Mouse (Mus musculus): ENCODE results near the gene Dnah10.
"Not testable (repeated sequence)": the region's sequence is repeated elsewhere in the genome, so short reads cannot be mapped to it uniquely, and the experiment has no call there.

Gene Dnah10

GRCm38 (mm10) chr5:124724997-124725396 is at the start of gene Dnah10:
Gene Dnah10, plus strand, starts transcription at chr5:124725085.
- no peak for DNase-seq (ENCODE audit: low spot score)

DNA sequence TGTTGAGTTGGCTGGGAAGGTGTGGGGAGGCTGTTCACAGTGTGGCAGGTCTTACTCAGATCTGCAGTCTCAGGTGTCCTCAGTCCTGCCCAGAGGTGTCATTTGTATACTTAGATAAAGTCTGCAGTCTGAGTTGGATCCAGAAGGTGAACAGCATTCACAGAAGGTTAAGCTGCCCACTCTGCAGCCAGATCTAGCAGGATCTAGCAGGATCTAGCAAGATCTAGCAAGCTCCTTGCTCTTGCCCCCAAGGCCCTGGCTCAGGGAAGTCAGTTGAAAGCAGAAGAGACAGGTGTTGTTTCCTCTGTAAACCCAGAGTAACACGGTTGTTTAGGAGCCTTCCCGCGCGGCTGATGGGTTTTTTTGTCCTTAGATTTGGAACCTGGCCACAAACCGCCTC is 11.1 kb upstream of the Dnah10 start:
- no peak for DNase-seq (ENCODE audit: low spot score)

DNA sequence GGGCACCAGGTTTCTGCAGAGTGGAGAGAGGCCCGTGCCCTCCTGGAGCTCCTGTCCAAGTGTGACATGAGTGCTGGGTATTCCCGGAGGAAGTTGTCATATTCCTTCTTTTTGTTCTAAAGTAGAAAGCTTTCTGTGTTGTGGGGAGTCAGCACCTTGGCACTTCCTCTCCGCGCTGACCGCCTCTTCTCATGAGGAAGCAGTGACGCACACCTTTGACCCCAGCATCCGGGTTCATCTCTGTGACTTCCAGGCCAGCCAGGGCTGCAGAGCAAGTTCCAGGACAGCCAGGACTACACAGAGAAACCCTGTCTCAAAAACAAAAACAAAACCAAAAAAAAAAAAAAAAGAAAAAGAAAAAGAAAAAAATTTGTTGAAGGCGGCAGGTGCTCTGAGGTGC is 9.8 kb upstream of the Dnah10 start:
- DNase-seq (ENCODE audit: low spot score) = no peak

- DNase-seq (ENCODE audit: low spot score) = no peak
Observed at GRCm38 (mm10) chr5:124717969-124718368, 6.9 kb upstream of the Dnah10 start.

DNA sequence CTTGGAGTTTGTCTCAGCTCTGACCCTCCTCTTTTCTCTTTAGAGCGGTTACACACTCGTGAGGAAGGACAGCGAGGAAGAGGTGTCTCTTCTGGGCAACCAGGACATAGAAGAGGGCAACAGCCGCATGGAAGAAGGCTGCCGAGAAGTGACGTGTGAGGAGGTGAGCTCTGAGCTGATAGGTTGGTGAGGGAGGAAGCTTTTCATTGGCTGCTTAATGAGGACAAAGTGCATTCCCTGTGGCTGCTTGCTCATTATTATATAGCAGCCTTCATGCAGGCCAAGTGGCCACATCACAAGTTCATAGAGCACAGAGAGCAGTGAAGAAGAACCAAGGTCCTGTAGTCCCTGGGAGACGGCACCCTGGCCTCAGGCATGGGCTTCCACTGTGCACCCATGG is 6.5 kb upstream of the Dnah10 start:
- DNase-seq (ENCODE audit: low spot score) = no peak

GRCm38 (mm10) chr5:124723125-124723524 is 1.8 kb upstream of the Dnah10 start:
- no peak for DNase-seq (ENCODE audit: low spot score)

DNA sequence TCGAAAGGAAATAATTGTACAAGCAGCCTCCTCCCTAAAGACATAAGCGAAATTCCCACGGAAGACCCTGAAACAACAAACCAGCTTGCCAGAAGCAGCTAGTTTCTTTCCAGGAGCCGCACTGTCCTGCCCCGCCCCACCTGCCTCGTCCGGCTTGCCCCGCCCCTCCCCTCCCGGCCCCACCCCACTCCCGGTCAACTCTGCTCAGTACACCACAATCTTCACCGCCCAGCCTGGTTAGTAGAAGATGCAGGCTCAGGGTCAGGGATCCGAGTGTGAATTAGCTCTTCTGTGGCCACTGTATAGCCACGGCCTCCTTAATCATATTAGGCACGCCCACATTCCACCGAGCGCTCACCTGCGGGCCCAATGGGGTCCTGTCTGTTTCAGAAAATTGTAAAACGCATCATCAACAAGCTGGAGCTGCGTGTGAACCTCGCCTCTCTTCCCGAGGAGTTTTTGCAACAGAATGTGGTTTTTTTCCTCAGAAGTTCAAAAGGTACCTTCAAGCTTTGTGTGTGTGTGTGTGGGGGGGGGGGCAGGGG is 4.8 kb downstream of the Dnah10 start:
- DNase-seq (ENCODE audit: low spot score) = no peak

- DNase-seq (ENCODE audit: low spot score) = no peak
Observed at GRCm38 (mm10) chr5:124733961-124734360, 9.1 kb downstream of the Dnah10 start.

DNA sequence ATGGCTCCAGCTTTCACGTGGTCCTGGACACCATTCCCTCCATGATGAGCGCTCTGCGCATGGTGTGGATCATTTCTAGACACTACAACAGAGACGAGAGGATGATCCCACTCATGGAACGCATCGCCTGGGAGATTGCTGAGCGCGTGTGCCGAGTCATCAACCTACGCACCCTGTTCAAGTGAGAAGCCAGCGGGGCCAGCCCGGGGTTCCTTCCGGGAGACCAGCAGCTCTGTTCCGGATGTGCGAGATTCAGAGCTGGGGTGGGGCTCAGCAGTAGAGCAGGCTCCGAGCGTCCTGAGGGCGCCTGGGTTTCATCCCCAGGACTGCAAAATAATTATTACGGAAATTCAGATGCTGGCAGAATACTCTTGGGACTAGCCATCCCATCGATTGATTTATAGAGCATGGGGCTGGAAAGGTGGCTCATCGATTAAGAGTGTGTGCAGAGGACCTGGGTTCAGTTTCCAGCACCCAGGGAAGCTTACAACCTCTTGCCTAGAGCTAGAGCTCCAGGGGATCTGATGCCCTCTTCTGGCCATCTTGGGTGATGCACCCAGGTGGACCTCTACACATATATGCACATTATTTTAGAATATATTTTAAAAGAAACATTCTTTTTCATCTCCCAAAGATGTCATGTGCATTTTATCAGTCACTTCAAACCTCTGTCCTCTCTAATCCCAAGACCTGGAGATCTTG is 17.2 kb downstream of the Dnah10 start:
- no peak for DNase-seq (ENCODE audit: low spot score)

DNA sequence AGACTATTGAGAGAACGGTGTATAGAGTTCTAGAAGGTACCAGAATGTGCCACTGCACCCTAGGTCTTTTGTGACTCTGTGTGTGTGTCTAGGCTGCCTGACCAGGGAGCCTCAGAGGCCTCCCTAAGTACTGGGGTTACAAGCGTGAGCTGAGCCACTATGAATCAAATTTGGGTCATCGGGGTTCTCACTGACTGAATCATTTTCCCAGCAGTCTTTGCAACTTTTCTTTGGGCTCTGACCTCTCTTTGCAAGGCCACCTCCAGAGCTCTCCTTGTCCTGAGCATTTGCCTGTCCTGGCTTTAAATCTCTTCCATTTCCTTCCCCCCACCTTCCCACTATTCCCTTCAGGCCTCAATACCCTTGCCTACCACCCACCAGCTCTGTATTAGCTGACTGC is 19.0 kb downstream of the Dnah10 start:
- DNase-seq (ENCODE audit: low spot score) = no peak

- DNase-seq (ENCODE audit: low spot score) = no peak
Observed at GRCm38 (mm10) chr5:124746220-124746619, 21.3 kb downstream of the Dnah10 start.

- DNase-seq (ENCODE audit: low spot score) = no peak
Observed at GRCm38 (mm10) chr5:124748296-124748695, 23.4 kb downstream of the Dnah10 start.

- DNase-seq (ENCODE audit: low spot score) = no peak
Observed at GRCm38 (mm10) chr5:124751656-124752055, 26.8 kb downstream of the Dnah10 start.

DNA sequence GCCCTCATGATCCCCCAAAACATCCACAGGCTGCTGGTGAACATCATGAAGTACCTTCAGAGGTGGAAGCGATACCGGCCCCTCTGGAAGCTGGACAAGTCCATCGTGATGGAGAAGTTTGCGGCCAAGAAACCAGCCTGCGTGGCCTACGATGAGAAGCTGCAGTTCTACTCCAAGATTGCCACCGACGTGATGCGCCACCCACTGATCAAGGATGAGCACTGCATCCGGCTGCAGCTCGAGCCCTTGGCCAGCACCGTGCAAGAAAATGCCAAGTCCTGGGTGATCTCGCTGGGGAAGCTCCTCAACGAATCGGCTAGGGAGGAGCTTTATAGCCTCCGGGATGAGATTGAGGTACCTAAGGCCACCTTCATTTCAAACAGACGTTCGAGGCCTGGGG is 36.1 kb downstream of the Dnah10 start:
- peak; percentile 20 for DNase-seq (ENCODE audit: low spot score)

GRCm38 (mm10) chr5:124761787-124762186 is 36.9 kb downstream of the Dnah10 start:
- DNase-seq (ENCODE audit: low spot score) = no peak

GRCm38 (mm10) chr5:124774552-124774951 is 49.7 kb downstream of the Dnah10 start:
- no peak for DNase-seq (ENCODE audit: low spot score)

GRCm38 (mm10) chr5:124776289-124776688 is 51.4 kb downstream of the Dnah10 start:
- DNase-seq (ENCODE audit: low spot score) = not testable (repeated sequence)

DNA sequence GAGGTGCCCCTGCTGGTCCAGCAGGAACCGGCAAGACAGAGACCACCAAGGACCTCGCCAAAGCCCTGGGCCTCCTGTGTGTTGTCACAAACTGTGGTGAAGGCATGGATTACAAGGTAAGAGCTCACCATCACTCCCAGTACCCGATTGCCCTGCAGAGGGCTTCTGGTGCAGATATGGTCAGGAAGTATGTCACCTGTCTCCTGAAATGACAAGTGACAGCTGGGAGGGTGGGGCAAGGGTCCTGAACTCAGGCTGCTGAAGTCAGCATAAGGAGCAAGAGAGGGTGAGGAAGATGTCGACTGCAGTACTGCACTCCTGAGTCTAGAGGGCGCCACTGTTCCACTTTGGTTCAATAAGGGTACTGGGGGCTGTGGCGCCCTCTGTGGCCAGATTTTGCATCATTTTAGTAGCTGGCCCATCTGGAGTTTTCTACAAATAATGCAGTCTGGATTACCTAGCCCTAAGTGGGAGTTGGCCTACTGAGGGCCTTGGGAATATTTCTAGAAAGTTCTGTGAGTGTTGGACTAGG is 52.4 kb downstream of the Dnah10 start:
- DNase-seq (ENCODE audit: low spot score) = peak; percentile 58

DNA sequence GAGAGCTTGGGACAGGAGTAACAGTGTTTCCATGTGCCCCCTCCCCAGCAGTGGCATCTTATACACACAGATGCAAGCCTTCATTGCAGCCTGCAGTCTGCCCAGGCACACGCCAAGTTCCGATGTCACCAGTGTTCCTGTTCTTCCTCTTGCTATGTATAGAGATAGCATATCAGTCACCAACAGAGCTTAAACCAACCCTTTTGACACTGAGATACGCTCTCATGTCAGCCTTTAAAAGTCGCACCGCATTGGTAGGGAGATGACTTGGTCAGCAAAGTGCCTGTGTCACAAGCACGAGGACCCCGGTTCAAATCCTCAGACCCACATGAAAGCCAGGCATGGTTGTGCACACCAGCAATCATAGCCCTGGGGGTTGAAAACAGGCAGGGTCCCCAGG is 55.0 kb downstream of the Dnah10 start:
- DNase-seq (ENCODE audit: low spot score) = no peak

- no peak for DNase-seq (ENCODE audit: low spot score)
Observed at GRCm38 (mm10) chr5:124781696-124782095, 56.8 kb downstream of the Dnah10 start.

GRCm38 (mm10) chr5:124785650-124786049 is 60.8 kb downstream of the Dnah10 start:
- peak; percentile 12 for DNase-seq (ENCODE audit: low spot score)

- no peak for DNase-seq (ENCODE audit: low spot score)
Observed at GRCm38 (mm10) chr5:124792112-124792511, 67.2 kb downstream of the Dnah10 start.

DNA sequence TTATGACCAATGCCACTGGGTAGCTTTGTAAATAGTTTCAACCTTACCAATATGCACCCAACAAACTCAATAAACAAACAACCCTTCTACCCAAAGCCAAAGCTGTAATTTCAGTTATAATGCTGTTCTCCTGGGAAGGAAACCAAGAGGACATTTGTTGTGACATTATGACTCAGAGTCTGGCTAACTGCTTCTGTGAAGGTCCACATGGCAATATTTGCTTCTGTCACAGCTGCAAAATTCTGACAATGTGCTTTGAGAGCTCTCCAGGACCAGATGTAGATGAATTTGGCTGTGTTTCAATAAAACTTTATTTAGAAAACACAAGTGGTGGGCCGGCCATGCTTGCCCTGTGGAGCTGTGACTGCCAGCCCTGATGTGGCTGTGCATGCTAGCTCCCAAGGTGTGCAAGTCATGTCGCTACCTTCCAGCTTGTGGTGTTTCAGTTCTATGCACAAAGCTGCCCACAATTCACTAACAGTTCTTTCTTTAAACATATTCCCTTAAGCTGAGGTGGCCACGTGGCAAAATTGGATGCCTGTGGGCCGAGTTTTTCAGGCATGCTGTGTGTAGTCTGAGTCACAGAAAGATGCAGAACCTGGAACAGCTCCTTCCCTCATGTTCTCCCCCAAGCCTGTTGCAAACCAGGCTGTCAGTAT is 85.0 kb downstream of the Dnah10 start:
- no peak for DNase-seq (ENCODE audit: low spot score)
